Mouse (Mus musculus) forebrain, embryonic 11.5 days (tissue): ENCODE results near the gene Hipk2. TPM values are rescaled to one million over a fixed set of nuclear protein-coding genes. Genes with fewer than 3 reads are reported as not detected.

ENCODE experiments used
- ATAC-seq: fragments of 200-750 bp; cut with Nextera tagmentation; replicated peaks from 2 replicates; pipeline ENCODE4 v1.8.0; 2017; ENCODE audit warnings: moderate TSS enrichment; ENCODE audit not compliant: low FRiP score
- DNase-seq: peaks from one replicate; pipeline ENCODE4 v3.0.0-alpha.2; 2017; ENCODE audit warnings: low spot score
- H3K27ac ChIP-seq: fragments of 300-500 bp; sonication (generic); 2 replicates; pipeline ENCODE4 v1.5.1; 2014; ENCODE audit warnings: low read depth, low read length
- H3K27me3 ChIP-seq: fragments of 300-500 bp; sonication (generic); 2 replicates; pipeline ENCODE4 v1.6.1; 2014; ENCODE audit warnings: mild to moderate bottlenecking, low read length, mixed read lengths; ENCODE audit not compliant: control insufficient read depth, insufficient read depth
- H3K36me3 ChIP-seq: fragments of 300-500 bp; sonication (generic); 2 replicates; pipeline ENCODE4 v1.6.1; 2014; ENCODE audit warnings: mild to moderate bottlenecking, low read length, moderate library complexity, mixed read lengths; ENCODE audit not compliant: control insufficient read depth, insufficient read depth
- H3K4me1 ChIP-seq: fragments of 300-500 bp; sonication (generic); replicated peaks from 2 replicates; pipeline ENCODE4 v1.6.1; 2014; ENCODE audit warnings: low read length, mixed read lengths; ENCODE audit not compliant: control insufficient read depth, insufficient read depth
- H3K4me2 ChIP-seq: fragments of 300-500 bp; sonication (generic); 2 replicates; pipeline ENCODE4 v1.6.1; 2014; ENCODE audit warnings: low read depth, mild to moderate bottlenecking, low read length, moderate library complexity, mixed read lengths; ENCODE audit not compliant: severe bottlenecking
- H3K4me3 ChIP-seq: fragments of 300-500 bp; sonication (generic); 2 replicates; pipeline ENCODE4 v1.5.1; 2014; ENCODE audit warnings: low read depth, low read length
- H3K9ac ChIP-seq: fragments of 300-500 bp; sonication (generic); 2 replicates; pipeline ENCODE4 v1.6.1; 2014; ENCODE audit warnings: low read length
- H3K9me3 ChIP-seq: fragments of 300-500 bp; sonication (generic); 2 replicates; pipeline ENCODE4 v1.6.1; 2016; ENCODE audit warnings: low read length, mixed read lengths; ENCODE audit not compliant: control insufficient read depth
- WGBS: fragments of 180-500 bp; shearing (Covaris S2); extraction: QIAGEN DNeasy Blood & Tissue Kit; methylation state at CpG from one replicate; pipeline ENCODE4 v1.1.7; 2014; 5-methylcytosine and 5-hydroxymethylcytosine counted together
- polyA plus RNA-seq: library from polyadenylated mRNA; unstranded; fragments of >200 nt; fragmentation: Nextera tagmentation; extraction: Ambion mirVana; gene quantifications from 2 replicates; pipeline ENCODE4 v1.2.1, GENCODE M21; 2014

Hipk2 gene
- polyA plus RNA-seq, 1 experiment from 2014 or later: 31.0 TPM

- H3K4me3 ChIP-seq: no peak overlapping the region
- H3K4me1 ChIP-seq: peaks cover 11% of the 10 kb centered on the region
- no peak overlapping the region for H3K4me2 ChIP-seq
- H3K9me3 ChIP-seq: no peaks in the 10 kb centered on the region
- no peak overlapping the region for H3K27ac ChIP-seq
- H3K9ac ChIP-seq: no peak overlapping the region
- no peak for DNase-seq
- WGBS: 21% methylated on average over 1 of the region's 1 CpGs
- no peak for ATAC-seq
- no peaks in the 10 kb centered on the region for H3K27me3 ChIP-seq
- no peaks in the 10 kb centered on the region for H3K36me3 ChIP-seq
These were observed 8.7 kb downstream of the Hipk2 start for GRCm38 (mm10) chr6:38867291-38867690.

GRCm38 (mm10) chr6:38866761-38867160 lies 9.2 kb downstream of the Hipk2 start:
- no peaks in the 10 kb centered on the region for H3K9me3 ChIP-seq
- no peak overlapping the region for H3K4me3 ChIP-seq
- ATAC-seq (no peak), DNase-seq (no peak)
- peaks cover 7% of the 10 kb centered on the region for H3K4me1 ChIP-seq
- H3K9ac ChIP-seq: no peak overlapping the region
- no peak overlapping the region for H3K27ac ChIP-seq
- no peak overlapping the region for H3K4me2 ChIP-seq
- H3K36me3 ChIP-seq: no peaks in the 10 kb centered on the region
- 78% methylated on average over 2 of the region's 2 CpGs for whole genome bisulfite sequencing
- no peaks in the 10 kb centered on the region for H3K27me3 ChIP-seq

DNA sequence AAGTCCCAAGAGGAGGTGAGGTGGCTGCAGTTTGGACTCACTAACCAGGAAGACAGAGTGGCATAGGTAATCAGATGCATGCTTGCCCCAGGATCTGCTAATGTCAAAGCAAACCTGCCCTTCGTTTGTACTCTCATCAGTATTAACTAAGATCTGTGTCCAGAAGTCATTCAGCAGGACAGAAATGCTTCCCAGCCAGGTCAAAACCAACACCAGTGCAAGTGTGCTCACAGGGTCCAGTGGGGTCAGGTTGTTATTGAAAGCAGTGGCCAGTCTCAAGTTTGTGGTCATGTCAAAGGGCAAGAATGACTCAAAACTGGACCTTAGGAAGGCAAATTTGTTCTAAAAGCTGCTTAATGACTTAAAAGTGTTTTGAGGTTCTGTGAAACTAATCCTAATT lies 9.6 kb downstream of the Hipk2 start:
- WGBS: 94% methylated on average over 1 of the region's 1 CpGs

DNA sequence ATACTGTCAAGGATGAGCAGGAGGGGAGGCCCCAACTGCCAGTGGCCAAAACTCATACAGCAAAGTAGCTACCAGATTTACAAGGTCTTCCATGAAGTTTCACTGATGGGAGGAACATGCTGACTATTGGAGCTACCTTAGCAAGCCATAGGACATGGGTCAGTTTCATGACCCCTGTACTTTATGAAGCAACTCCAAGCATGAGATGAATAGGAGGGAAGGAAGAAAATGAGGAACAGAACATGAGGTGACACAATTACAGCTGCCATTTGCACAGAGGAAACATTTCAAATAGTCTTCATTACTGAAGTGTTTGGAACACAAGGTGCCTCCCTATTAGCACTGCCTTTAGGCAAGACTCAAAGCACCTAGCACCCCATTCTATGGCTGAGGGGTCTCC lies 10.2 kb downstream of the Hipk2 start:
- Histone ChIP-seq H3K4me2 (no peak overlapping the region), H3K9ac (no peak overlapping the region), H3K4me1 (no peaks in the 10 kb centered on the region; the same call in 1 of the 2 replicates), H3K27ac (no peak overlapping the region), H3K36me3 (no peaks in the 10 kb centered on the region), H3K9me3 (no peaks in the 10 kb centered on the region), H3K4me3 (no peak overlapping the region), H3K27me3 (no peaks in the 10 kb centered on the region)
- no peak for DNase-seq
- no peak for ATAC-seq

More for the DNA sequence above, 9.6 kb downstream of the Hipk2 start:
- Histone ChIP-seq H3K9ac (no peak overlapping the region), H3K4me1 (peaks cover 4% of the 10 kb centered on the region), H3K27ac (no peak overlapping the region), H3K4me2 (no peak overlapping the region), H3K27me3 (no peaks in the 10 kb centered on the region), H3K9me3 (no peaks in the 10 kb centered on the region), H3K36me3 (no peaks in the 10 kb centered on the region), H3K4me3 (no peak overlapping the region)
- ATAC-seq (no peak), DNase-seq (no peak)

DNA sequence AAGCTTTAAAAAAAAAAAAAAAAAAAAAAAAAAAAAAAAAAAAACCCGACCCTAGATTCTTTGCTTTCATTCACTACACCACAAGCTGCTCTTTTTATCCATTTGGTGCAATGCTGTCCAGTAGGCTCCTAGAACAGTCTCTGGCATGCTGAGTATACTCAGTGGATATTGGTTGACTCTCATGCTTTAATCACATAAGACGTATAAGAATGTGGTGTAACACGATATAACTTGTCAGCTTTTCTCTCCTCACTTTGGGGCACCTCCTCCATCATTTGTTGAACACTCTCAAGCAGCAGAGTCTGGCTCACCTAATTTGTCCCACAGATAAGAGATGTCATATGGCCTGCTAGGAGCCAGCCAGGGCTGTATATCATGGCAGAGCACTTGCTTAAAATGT lies 12.4 kb downstream of the Hipk2 start:
- DNase-seq: no peak
- Histone ChIP-seq H3K9me3 (no peaks in the 10 kb centered on the region), H3K9ac (no peak overlapping the region), H3K27me3 (no peaks in the 10 kb centered on the region), H3K4me1 (no peaks in the 10 kb centered on the region; the same call in 1 of the 2 replicates), H3K4me3 (no peak overlapping the region), H3K27ac (no peak overlapping the region), H3K4me2 (no peak overlapping the region), H3K36me3 (no peaks in the 10 kb centered on the region)
- no peak for ATAC-seq
- 67% methylated on average over 3 of the region's 3 CpGs for WGBS

- H3K9me3 ChIP-seq: no peaks in the 10 kb centered on the region
- no peak overlapping the region for H3K4me2 ChIP-seq
- ATAC-seq: no peak
- WGBS: 81% methylated on average over 2 of the region's 2 CpGs
- H3K4me3 ChIP-seq: no peak overlapping the region
- H3K9ac ChIP-seq: no peak overlapping the region
- no peak for DNase-seq
- no peak overlapping the region for H3K27ac ChIP-seq
- no peaks in the 10 kb centered on the region for H3K36me3 ChIP-seq
- no peaks in the 10 kb centered on the region for H3K4me1 ChIP-seq
- no peaks in the 10 kb centered on the region for H3K27me3 ChIP-seq
These were observed 15.7 kb downstream of the Hipk2 start for GRCm38 (mm10) chr6:38860301-38860700.

DNA sequence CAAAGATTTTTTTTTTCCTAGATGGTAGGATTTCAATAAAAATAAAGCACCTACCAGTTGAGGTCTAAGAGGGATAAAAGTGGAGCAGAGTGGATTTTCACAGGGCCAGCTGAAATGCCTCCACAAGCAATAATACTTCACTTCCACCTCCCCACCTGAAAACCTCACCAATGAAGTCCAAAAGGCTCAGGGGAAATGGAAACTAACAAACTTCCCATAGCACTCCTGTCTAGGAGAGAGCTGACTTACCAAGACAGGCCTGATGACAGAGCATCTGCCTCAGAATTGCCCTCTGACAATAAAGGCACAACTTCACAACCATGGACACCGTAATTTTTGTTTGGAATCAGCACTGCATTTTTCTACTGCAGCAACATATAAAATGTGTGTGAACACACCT lies 16.1 kb downstream of the Hipk2 start:
- no peak overlapping the region for H3K4me3 ChIP-seq
- WGBS: 96% methylated on average over 1 of the region's 1 CpGs
- no peak overlapping the region for H3K27ac ChIP-seq
- DNase-seq (no peak), ATAC-seq (no peak)
- H3K9me3 ChIP-seq: no peaks in the 10 kb centered on the region
- H3K27me3 ChIP-seq: no peaks in the 10 kb centered on the region
- H3K4me1 ChIP-seq: no peaks in the 10 kb centered on the region
- no peak overlapping the region for H3K4me2 ChIP-seq
- no peak overlapping the region for H3K9ac ChIP-seq
- no peaks in the 10 kb centered on the region for H3K36me3 ChIP-seq

DNA sequence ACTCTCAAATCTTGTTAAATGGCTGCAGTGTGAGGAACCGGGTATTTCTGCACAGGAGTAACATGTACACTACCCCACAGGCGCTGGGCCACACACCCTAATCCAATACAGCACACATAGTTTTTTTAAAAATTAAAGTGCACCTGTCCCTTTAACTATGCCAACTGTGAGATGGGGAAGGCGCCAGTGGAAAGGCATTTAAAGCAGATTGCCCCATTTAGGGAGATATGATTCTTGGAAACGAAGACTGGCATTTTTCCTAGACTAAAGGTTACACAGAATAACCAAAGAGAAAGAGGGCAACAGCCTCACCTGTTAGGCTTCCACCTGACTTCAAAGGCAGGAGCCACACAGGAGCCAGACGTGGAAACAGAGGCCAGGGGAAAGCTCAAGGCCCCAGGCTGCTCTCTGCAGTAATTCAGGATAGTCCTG lies 22.4 kb downstream of the Hipk2 start:
- H3K9ac ChIP-seq: no peak overlapping the region
- no peak for DNase-seq
- no peaks in the 10 kb centered on the region for H3K36me3 ChIP-seq
- H3K27ac ChIP-seq: no peak overlapping the region
- no peaks in the 10 kb centered on the region for H3K9me3 ChIP-seq
- 82% methylated on average over 5 of the region's 5 CpGs for WGBS
- no peak overlapping the region for H3K4me3 ChIP-seq
- H3K4me2 ChIP-seq: no peak overlapping the region
- no peaks in the 10 kb centered on the region for H3K27me3 ChIP-seq
- H3K4me1 ChIP-seq: no peaks in the 10 kb centered on the region
- ATAC-seq: no peak

DNA sequence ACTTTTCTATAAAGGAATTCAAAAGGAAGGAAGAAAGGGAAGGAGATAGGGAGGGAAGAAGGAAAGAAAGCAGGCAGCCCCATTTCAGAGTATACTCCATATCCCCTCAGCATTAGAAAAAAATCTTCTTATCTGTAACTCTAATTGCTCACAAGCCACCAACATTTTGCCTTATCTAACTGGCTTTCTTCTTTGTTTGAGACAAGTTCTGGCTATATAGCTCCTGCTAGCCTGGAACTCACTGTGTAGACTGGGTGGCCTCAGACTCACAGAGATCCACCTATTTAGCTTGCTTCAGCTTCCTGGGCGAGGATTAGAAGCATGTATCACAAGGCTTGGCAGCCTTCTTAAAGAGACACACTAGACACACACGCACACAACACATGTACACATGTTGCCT lies 24.2 kb downstream of the Hipk2 start:
- Histone ChIP-seq H3K27ac (no peak overlapping the region), H3K4me2 (no peak overlapping the region), H3K27me3 (no peaks in the 10 kb centered on the region), H3K4me3 (no peak overlapping the region), H3K9me3 (no peaks in the 10 kb centered on the region), H3K36me3 (no peaks in the 10 kb centered on the region), H3K4me1 (peaks cover 8% of the 10 kb centered on the region), H3K9ac (no peak overlapping the region)
- WGBS: 88% methylated on average over 2 of the region's 2 CpGs
- no peak for DNase-seq
- no peak for ATAC-seq
